Mouse (Mus musculus): ENCODE data around the gene Tmc4.
A peak's percentile ranks its signal among the peaks of the same experiment; 100 is the strongest.

Tmc4 gene

GRCm38 (mm10) chr7:3630478-3630815 lies 46.9 kb downstream of the Tmc4 start:
- no peak for DNase-seq (ENCODE audit: low read depth)

GRCm38 (mm10) chr7:3629543-3630477 lies 47.5 kb downstream of the Tmc4 start, which contains the start of the genes Tfpt and Prpf31:
Gene Tfpt, minus strand, starts transcription at chr7:3629929.
Gene Prpf31, plus strand, starts transcription at chr7:3629985.
- DNase-seq (ENCODE audit: low read depth), result peak; percentile 91

- DNase-seq (ENCODE audit: low read depth), result no peak
Observed at GRCm38 (mm10) chr7:3629030-3629429, 48.3 kb downstream of the Tmc4 start.

- DNase-seq (ENCODE audit: low read depth), result peak; percentile 89
Observed at GRCm38 (mm10) chr7:3617242-3617995, 59.9 kb downstream of the Tmc4 start, which contains the start of gene Ndufa3. Gene Ndufa3, plus strand, starts transcription at chr7:3617373.

GRCm38 (mm10) chr7:3616389-3617241 lies 60.7 kb downstream of the Tmc4 start:
- DNase-seq (ENCODE audit: low read depth), result no peak

GRCm38 (mm10) chr7:3616057-3616388 lies 61.3 kb downstream of the Tmc4 start, which contains the start of gene Oscar:
Gene Oscar, minus strand, starts transcription at chr7:3616157.
- DNase-seq (ENCODE audit: low read depth), result no peak
